Mouse (Mus musculus): ENCODE measurements around the gene Gm20916.
"Not testable (repeated sequence)": the region's sequence is repeated elsewhere in the genome, so short reads cannot be mapped to it uniquely, and the experiment has no call there.

Gene Gm20916

DNA sequence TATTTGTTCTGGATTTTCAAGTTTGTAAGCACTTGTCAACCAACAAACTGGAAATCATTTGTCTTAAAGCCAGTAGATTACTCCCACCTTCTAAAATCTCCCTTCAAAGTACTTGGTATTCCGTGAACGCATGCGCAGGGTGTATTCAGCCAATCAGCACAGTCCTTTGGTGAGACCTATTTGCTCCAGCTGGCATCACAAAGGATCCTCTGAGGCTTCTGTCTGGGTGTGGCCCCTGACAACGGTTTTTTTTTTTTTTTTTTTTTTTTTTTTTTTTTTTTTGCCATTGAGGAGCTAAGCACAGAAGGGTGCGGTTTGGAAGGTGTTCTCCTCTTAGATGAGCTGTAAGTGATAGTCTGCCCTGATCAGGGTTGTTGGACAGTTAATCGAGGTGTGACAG lies at the start of gene Gm20916:
Gene Gm20916 (plus strand): TSS at position 301 of the 400 bp plus-strand sequence.
- DNase-seq = not testable (repeated sequence)
